Mouse (Mus musculus): ENCODE data around the gene Tmem245. TPM values are rescaled to one million over a fixed set of nuclear protein-coding genes. Genes with fewer than 3 reads are reported as not detected.

The Tmem245 gene
- total and polyA plus RNA-seq, 2 experiments from 2014 or later: 9.8 to 24.7 TPM

- no peak overlapping the region for H3K4me3 ChIP-seq (ENCODE audit: low read depth, low read length)
- 93% methylated on average over 9 of the region's 9 CpGs for WGBS
- H3K4me2 ChIP-seq (ENCODE audit: low read depth): no peak overlapping the region
- H3K27ac ChIP-seq (ENCODE audit: low read depth, low read length): no peak overlapping the region
- H3K27me3 ChIP-seq (ENCODE audit: insufficient read depth, low read length): no peaks in the 10 kb centered on the region
- no peak for DNase-seq
- peaks cover 27% of the 10 kb centered on the region for H3K36me3 ChIP-seq (ENCODE audit: insufficient read depth)
- no peaks in the 10 kb centered on the region for H3K4me1 ChIP-seq (ENCODE audit: insufficient read depth)
- no peaks in the 10 kb centered on the region for H3K9me3 ChIP-seq (ENCODE audit: low read length)
- no peak for TF ChIP-seq CTCF (IDR thresholded peaks at IDR 0.05; ENCODE audit: low read depth)
- H3K9ac ChIP-seq: no peak overlapping the region
- no peak for ATAC-seq
Observed at GRCm38 (mm10) chr4:56824231-56824630, 123.0 kb downstream of the Tmem245 start.

GRCm38 (mm10) chr4:56820017-56820550 is 127.2 kb downstream of the Tmem245 start:
- Histone ChIP-seq H3K27ac (ENCODE audit: low read depth, low read length) (no peak overlapping the region), H3K9me3 (ENCODE audit: low read length) (no peaks in the 10 kb centered on the region), H3K4me2 (ENCODE audit: low read depth) (no peak overlapping the region), H3K4me1 (ENCODE audit: insufficient read depth) (no peaks in the 10 kb centered on the region), H3K27me3 (ENCODE audit: insufficient read depth, low read length) (no peaks in the 10 kb centered on the region), H3K36me3 (ENCODE audit: insufficient read depth) (peaks cover 12% of the 10 kb centered on the region; the same call in 1 of the 2 replicates), H3K9ac (no peak overlapping the region), H3K4me3 (ENCODE audit: low read depth, low read length) (no peak overlapping the region)
- DNase-seq: peak; percentile 68
- peak; percentile 42; the same call in 1 of the 2 replicates for ATAC-seq
- TF ChIP-seq CTCF (IDR thresholded peaks at IDR 0.05; ENCODE audit: low read depth): peak; percentile 69

MicroRNA genes within 50 kb of the gene (microRNA counts, 519-probe panel; counts per million panel counts)
- 4,004 counts per million, percentile 45 among the panel's probes with 10 or more counts for microRNA mmu-miR-32

Small RNA genes lying within 50 kb of the gene (microRNA-seq; reads per million reads assigned to microRNA genes)
- gene Mir32: 196 to 272 reads per million in 2 experiments

Other genes starting within 250 kb of the Tmem245 start
- gene Gm26657, start 207.4 kb downstream of the Tmem245 start, total RNA-seq (2014; rRNA removed): not detected in 2 replicates
- not detected in 2 replicates for gene Gm26657, start 207.4 kb downstream of the Tmem245 start, polyA plus RNA-seq (2015; fragmentation: Nextera tagmentation; extraction: Ambion mirVana)
- gene Actl7b, start 206.0 kb downstream of the Tmem245 start, total RNA-seq (2014; rRNA removed): 0.23 and 0.67 TPM in 2 replicates
- not detected in 2 replicates for gene Actl7b, start 206.0 kb downstream of the Tmem245 start, polyA plus RNA-seq (2015; fragmentation: Nextera tagmentation; extraction: Ambion mirVana)
- gene Actl7a, start 204.0 kb downstream of the Tmem245 start, total RNA-seq (2014; rRNA removed): not detected in 2 replicates
- gene Actl7a, start 204.0 kb downstream of the Tmem245 start, polyA plus RNA-seq (2015; fragmentation: Nextera tagmentation; extraction: Ambion mirVana): not detected in 2 replicates
- gene Elp1, start 145.1 kb downstream of the Tmem245 start, total RNA-seq (2014; rRNA removed): 89.2 and 98.1 TPM in 2 replicates
- gene Elp1, start 145.1 kb downstream of the Tmem245 start, polyA plus RNA-seq (2015; fragmentation: Nextera tagmentation; extraction: Ambion mirVana): 38.2 and 44.8 TPM in 2 replicates
- gene Fam206a, start 145.1 kb downstream of the Tmem245 start, total RNA-seq (2014; rRNA removed): 10.0 and 12.3 TPM in 2 replicates
- 8.0 and 11.1 TPM in 2 replicates for gene Fam206a, start 145.1 kb downstream of the Tmem245 start, polyA plus RNA-seq (2015; fragmentation: Nextera tagmentation; extraction: Ambion mirVana)
- gene Ctnnal1, start 82.2 kb downstream of the Tmem245 start, total RNA-seq (2014; rRNA removed): 9.2 and 14.5 TPM in 2 replicates
- 5.3 and 8.5 TPM in 2 replicates for gene Ctnnal1, start 82.2 kb downstream of the Tmem245 start, polyA plus RNA-seq (2015; fragmentation: Nextera tagmentation; extraction: Ambion mirVana)
- 41.9 and 43.4 TPM in 2 replicates for gene Frrs1l, start 43.0 kb upstream of the Tmem245 start, total RNA-seq (2014; rRNA removed)
- gene Frrs1l, start 43.0 kb upstream of the Tmem245 start, polyA plus RNA-seq (2015; fragmentation: Nextera tagmentation; extraction: Ambion mirVana): 13.7 and 25.2 TPM in 2 replicates
- 4.2 and 6.2 TPM in 2 replicates for gene Epb41l4b, start 196.0 kb upstream of the Tmem245 start, total RNA-seq (2014; rRNA removed)
- 0.96 and 1.8 TPM in 2 replicates for gene Epb41l4b, start 196.0 kb upstream of the Tmem245 start, polyA plus RNA-seq (2015; fragmentation: Nextera tagmentation; extraction: Ambion mirVana)

Measured in forebrain, postnatal 0 days (tissue).